Mouse (Mus musculus): ENCODE measurements around the gene Lrat.

DNA sequence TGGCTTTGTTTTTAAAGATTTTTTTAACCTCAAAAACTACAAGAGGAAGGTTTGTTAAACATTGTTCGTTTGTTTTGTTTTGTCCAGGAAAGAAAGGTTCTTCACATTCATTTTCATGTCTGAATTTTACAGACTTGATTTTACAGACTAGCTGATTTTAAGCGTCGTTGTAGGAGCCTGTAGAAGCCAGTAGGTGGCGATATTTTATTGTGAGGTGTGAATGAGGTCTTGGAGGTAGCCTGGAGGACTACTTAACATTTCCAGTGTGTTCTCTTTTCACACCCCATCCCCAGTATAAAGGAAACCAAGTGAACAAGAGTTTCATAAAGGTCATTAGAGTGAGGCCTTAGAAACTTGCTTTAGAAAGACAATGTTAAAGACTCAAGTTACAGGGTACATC is 26.5 kb downstream of the Lrat start:
- TF ChIP-seq CTCF (IDR thresholded peaks at IDR 0.05; ENCODE audit: low read depth, low read length) (no peak), POLR2A (IDR thresholded peaks at IDR 0.05; ENCODE audit: borderline replicate concordance, low read depth, low read length) (no peak)
